Mouse (Mus musculus) urinary bladder, adult 2 months (tissue): ENCODE results near the gene Dlgap1. TPM values are rescaled to one million over a fixed set of nuclear protein-coding genes. Genes with fewer than 3 reads are reported as not detected.
"Not testable (repeated sequence)": the region's sequence is repeated elsewhere in the genome, so short reads cannot be mapped to it uniquely, and the experiment has no call there.

Experiments used
- DNase-seq: peaks from one replicate; pipeline ENCODE4 v3.0.0; 2022; ENCODE audit warnings: low spot score
- polyA plus RNA-seq: library from polyadenylated mRNA; depleted of rRNA; stranded (reverse); fragments of >200 nt; gene quantifications from 2 replicates; pipeline ENCODE4 v1.2.3, GENCODE M21; 2012

Dlgap1 gene
- polyA plus RNA-seq, 1 experiment, result 1.6 TPM

DNA sequence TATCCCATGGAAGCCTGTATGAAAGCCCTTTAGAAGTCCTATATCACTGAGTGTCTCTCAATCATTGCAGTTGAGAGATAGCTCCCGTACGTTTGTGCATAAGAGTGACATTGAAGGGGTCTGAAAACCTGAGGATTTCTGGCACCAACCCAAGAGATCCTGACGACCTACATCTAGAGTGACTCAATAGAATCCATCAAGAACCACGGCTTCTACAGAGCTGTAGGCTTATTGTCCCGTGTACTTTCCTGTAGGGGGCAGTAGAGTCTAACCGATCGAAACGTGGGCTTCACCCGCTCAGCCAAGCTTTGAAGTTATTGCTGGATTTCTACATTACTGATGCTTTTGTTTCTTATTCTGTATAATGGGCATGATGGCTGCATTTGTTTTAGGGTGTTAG, 558.2 kb downstream of the Dlgap1 start:
- no peak for DNase-seq

DNA sequence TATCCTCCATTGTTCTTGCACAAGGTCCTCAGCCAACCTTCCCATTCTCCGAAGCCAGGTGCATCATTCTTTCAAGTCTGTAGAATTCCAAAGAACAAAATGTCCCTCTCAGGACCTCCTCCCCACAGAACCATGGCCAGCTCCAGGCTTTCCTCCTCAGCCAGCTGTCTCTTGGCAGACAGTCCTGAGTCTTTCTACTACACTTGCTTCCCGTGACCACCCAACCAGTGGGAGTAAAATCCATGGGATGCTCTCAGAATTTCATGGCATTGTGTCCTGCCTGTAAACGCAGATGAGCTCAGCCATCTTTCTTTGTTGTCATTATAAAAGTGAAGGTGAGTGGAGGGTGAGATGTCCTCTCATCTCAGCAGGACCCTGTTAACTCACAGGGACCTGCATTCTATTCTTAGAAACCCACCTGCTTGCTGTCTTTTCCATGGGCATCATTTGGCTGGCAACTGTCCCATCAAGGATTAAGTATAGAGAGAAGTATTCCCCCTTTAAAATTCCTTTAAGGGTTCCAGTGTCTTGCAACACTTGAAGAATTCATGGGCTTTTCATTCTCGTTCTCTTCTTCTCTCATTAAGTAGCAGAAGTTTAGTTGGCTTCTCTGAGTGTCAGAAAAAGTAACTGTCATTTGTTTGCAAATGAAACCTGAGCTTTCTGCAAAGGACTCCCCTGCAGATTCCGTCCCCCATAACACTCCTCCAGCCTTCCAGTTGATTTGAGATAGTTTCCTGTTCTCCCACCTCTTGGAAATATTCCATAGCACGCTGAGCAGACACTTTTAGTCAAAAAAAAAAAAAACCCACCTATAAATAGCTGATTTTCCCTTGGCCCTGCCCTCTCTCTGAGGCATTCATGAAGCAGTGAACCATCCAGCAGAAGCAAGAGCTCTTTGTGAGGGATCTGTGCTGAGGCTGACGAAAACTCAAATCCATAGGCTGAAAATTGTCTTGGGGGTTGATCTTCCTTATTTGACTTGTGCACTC, 559.6 kb downstream of the Dlgap1 start:
- DNase-seq, result no peak

DNA sequence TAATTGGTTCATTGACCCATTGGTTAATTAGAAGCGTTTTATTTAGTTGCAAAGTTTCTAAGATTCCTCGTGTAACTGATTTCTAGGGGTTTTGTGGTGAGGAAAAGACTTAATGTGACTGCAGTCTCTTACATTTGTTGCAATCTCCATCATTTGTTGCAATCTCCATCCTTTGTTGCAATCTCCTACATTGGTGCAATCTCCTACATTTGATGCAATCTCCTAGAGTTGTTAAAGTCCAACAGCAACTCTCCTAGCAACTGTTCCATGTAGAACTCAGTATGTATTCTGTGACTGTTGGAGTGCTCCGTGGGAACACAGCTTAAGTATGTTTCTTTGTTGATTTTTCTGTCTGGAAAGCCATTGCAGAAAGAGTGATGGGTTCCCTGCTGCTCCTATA, 565.4 kb downstream of the Dlgap1 start:
- no peak for DNase-seq

DNA sequence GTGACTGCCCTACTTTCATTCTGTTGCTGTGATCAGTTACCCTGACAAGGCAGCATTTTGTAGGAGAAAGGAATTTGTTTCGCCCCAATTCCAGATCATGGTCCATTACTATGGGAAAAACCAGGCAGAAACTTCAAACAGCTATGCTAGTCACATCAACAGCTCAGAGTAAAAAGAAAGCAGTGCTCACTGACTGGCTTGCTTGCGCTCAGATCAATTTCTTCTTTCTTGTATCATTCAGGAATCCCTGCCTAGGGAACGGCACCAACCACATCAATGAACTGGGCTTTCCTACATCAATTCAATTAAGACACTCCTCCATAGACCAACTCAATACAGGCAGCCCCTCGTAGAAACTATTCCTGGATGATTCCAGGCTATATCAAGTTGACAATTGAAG, 572.9 kb downstream of the Dlgap1 start:
- DNase-seq, result no peak

- DNase-seq, result no peak
Measured at GRCm38 (mm10) chr17:70550793-70551192, 581.9 kb downstream of the Dlgap1 start.

DNA sequence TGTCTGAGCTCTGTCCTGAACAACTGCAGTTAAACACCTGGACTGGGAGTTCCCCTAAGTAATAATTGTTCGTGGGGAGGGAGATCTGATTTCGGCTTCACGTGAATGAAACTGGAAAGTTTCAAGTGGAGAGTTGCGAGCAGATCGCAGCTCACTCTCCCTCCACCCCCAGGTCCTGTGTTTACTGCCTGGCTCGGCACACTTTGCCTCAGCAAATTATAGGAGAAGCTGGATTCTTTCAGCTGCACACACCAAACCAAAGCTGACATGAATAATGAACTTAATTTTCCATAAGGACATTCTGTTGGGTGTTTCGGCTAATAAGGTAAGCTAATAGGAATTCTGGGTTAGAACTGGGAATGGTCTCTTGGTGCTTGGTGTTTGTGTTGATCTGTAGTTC, 592.7 kb downstream of the Dlgap1 start:
- no peak for DNase-seq

GRCm38 (mm10) chr17:70570848-70571247, 602.0 kb downstream of the Dlgap1 start:
- DNase-seq, result no peak

- DNase-seq, result no peak
Measured at GRCm38 (mm10) chr17:70583042-70583441, 614.2 kb downstream of the Dlgap1 start.

DNA sequence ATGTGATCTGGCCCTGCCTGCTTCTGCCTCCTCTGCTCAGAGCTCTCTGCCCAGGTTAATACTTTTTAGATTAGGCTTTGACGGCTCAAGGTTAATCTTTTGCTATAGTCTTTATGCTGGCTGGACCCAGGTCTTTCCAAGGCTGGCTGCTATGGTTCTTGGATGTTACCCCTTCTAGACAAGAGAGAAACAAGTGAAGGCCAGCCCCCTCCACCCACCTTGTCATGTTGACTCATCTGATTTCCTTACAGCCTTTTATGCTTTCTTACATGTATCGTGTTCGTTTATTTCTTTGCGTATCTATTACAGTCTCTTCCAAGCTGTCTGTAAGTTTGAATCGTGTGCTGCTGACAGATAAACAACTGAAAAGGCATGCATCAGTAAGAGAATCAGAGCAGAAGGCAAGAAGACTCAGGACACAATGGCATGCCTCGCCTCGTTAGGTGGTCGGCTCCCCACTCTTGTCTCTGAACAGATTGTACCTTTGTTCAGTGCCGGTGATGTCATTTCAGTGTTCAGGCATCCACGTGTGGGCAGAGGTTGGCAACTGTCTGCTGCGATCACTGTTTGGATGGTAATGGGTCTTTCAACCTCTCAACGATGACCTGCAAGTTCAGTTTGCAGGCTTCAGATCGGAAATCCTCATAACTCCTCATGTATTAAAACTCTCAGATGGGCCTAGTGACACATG, 618.0 kb downstream of the Dlgap1 start:
- DNase-seq, result no peak

DNA sequence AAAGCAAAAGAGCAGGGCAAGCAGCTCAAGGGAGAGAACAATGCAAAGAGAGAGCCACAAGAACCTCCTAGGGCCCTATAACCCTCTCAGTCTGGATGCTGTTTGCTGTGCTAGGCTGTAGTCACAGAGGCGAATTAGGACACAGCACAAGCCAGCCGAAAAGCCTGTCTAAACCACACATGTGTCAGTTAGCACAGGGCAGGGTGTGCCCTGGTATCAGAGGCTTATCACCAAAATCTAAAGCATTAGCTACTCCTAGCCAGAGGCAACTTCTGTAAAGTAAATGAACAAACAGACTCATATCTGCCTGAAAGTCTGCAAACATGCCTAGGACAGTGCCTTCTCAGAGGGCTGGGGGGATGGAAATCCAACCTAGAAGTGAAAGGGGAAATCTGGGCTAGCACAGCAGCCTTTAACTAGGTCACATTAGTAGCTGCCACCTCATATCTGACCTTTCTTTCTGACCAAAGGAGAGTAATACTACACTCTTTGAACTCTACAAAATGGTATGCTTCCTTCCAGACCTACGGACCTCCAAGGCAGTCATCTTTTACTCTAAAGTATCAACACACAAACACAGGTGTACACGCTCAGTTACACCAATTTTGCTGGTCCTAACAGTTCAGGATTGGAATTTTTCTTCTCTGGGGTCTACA, 619.2 kb downstream of the Dlgap1 start:
- not testable (repeated sequence) for DNase-seq

DNA sequence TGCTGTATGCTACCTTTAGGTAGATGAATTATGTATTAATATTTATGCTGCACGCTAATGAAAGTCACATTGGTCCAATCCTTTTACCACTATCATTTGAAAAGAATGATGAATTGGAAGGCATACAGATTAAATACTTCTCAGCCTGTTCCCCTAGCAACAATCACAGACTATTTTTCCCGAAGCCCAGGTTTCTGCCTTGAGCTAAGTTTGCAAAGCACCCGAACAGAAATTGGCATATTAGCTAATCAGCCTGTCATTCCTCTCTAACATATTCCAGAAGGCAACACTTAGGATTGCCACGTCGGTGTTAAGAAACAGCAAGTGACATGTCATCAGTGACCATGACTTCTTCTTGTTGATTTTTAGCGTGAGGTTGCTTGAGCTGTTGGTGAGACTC, 619.8 kb downstream of the Dlgap1 start:
- no peak for DNase-seq

DNA sequence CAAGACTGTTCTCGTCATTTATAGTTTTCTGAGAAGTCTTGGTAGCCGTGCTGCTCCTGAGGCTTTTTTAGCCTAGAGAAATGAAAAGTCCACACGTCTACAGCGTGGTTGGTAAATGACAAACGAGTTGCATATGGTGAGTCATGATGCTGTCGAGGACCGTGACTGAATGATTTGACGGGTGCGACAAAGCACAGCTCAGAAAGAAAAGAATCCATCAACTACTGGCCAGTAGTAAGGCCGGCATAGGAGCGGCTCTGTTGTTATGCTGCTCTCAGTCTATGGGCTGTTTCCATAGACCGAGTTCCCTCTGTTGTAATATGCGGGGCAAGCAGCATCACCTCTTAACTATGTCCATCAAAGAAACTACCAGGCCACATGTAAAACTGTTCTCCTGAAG, 620.3 kb downstream of the Dlgap1 start:
- no peak for DNase-seq

DNA sequence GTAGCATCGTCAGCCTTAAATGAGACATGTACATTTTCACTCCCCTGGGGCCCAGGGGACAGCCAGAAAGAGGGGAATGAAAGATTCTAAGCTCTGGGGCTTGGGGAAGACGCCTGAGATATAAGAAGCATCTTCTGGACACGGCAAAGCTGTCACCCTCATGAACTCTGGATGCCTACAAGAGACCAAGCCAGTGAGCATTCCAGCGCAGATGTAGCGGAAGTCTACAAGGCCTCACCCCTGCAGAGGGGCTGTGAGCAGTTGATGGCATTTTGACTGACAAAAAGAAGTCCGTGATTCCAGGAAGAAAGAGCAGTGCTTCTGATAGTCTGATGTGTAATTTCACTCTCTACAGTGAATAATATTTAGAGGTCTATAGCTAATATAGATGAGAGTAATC, 621.6 kb downstream of the Dlgap1 start:
- no peak for DNase-seq

GRCm38 (mm10) chr17:70594277-70594676, 625.4 kb downstream of the Dlgap1 start:
- DNase-seq, result no peak

GRCm38 (mm10) chr17:70596326-70596725, 627.5 kb downstream of the Dlgap1 start:
- no peak for DNase-seq

GRCm38 (mm10) chr17:70600462-70600861, 631.6 kb downstream of the Dlgap1 start:
- DNase-seq, result no peak

GRCm38 (mm10) chr17:70602051-70602450, 633.2 kb downstream of the Dlgap1 start:
- no peak for DNase-seq

GRCm38 (mm10) chr17:70605659-70606058, 636.8 kb downstream of the Dlgap1 start:
- no peak for DNase-seq

GRCm38 (mm10) chr17:70612171-70612570, 643.3 kb downstream of the Dlgap1 start:
- no peak for DNase-seq

DNA sequence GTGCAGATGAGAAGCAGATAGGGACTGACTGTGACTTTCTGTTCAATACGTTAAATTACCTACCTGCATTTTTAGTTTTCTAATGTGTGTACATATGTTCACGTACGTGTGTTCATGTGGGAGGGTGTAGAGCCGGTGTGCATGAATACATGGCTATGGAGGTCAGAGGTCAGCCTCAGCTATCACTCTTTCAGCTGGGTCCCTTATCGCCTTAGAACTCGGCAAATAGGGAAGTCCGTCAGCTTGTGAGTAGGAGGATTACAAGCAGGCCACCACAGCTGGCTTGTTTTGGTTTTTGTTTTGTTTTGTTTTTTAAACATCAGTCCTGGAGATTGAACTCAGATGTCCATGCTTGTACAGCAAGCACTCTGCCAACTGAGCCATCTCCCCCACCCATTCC, 645.0 kb downstream of the Dlgap1 start:
- DNase-seq, result no peak

DNA sequence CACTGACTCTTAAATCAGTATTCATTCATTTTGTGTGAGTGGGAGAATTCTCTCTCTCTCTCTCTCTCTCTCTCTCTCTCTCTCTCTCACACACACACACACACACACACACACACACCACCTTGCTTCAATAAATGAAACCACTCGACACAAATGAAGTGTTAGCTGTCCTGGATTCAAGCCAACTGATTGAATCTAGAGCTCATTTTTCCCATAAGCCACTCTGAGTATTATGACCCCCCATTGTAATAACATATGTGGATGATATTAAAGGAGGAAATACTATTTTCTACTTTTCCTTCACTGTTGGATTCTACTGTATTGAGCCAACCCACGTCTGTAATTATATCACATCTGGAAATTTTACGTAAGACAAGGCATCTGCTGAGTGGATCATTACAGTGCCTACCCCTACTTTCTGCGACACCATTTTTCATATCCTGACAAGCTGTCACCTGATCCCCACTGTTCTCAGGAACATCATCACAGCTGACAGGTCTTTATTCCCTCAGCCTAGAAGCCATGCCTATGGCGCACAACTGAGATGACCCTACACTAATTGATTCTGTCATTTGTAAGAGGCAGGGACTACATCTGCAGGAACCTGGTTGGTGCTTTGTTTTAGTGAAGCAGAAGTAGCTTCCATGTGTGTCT, 645.7 kb downstream of the Dlgap1 start:
- DNase-seq, result no peak

DNA sequence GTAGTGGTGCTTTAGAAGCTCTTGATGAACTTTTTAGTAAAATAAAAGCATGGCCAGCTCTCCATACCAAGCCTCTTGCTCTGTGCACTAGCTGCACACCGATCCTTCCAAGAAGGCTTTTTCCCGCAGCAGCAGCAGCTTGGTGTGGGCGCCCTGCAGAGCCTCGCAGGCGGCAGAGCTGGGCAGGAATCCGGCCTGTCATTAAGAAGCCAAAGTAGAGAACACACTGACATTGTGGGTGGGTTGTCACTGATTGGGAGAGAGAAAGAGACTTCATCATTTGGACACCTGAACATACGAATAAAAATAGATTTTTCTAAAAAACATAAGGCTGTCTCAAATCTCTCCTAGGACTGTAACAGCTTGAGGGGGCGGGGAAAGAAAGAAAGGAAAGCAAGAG, 653.6 kb downstream of the Dlgap1 start:
- no peak for DNase-seq
